Mouse (Mus musculus) left cerebral cortex, postnatal 25 days (tissue): ENCODE results near the gene Lekr1. TPM values are rescaled to one million over a fixed set of nuclear protein-coding genes. Genes with fewer than 3 reads are reported as not detected.

Experiments
- DNase-seq, 2 experiments: peaks; one replicate each; pipeline ENCODE4 v3.0.0; 2022; ENCODE audit warnings: low spot score in 2 of 2, mixed read lengths in 1 of 2
- intact Hi-C: fragments of 180-260 bp; cut with DNase I; formaldehyde crosslinking; loops from one replicate; pipeline ENCODE4 v1.15.1; 2025
- total RNA-seq, 2 experiments: library from RNA; stranded (reverse); gene quantifications; 2 replicates each; pipeline ENCODE4 v1.2.3; 2021

Lekr1 gene
- 1 to 10 TPM; 6.4 to 6.7 TPM for total RNA-seq

GRCm38 (mm10) chr3:65665977-65666766, at the start of gene Lekr1:
Gene Lekr1 (plus strand): TSS chr3:65666228.
- DNase-seq, result peak; percentile 91 to 94
- intact Hi-C loops, result loop anchor here (5.0 kb wide), 2 partner anchors 196 to 261 kb away; no protein-coding TSS in a partner anchor

DNA sequence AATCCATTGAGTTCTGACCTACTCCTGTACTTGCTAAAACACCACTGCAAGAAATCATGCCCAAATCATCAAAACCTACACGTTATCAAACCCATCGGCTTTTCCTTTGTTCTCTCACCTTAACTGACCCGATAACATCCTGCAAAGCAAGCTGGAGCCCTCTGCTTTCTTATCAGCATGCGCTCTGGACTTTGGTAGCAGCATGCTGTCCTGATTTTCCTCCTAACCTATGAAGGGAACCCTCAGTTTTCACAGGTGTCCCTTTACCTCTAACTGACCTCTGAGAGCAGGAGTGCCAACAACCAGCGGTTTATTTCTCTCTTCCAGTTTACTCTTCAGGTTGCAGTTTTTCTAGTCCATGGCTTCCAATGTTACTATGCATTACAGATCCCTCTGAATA, 48.5 kb upstream of the Lekr1 start:
- intact Hi-C loops, result no loop called here
- no peak for DNase-seq

DNA sequence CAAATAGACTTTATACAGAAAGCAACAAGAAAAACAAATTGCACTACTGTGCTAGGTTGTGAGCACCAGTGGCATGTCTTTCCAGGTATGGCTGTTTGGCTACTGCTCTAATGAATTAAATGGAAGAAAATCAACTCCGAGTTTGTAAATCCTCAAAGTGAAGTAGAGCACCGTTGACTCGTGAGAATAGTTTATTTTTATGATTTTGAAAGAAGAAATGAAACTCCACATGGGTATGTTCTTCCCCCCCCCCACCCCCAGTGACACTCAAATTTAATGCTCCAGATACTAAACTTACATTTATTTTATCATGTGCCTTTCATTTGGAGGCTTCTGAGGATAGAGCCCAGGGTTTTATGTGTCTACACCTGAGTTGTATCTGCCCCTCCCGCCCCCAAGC, 46.7 kb upstream of the Lekr1 start:
- intact Hi-C loops, result no loop called here
- no peak for DNase-seq

- peak in 1 of 2 experiments; percentile 32 for DNase-seq
- intact Hi-C loops, result no loop called here
These were observed 43.0 kb upstream of the Lekr1 start for GRCm38 (mm10) chr3:65623057-65623456.

DNA sequence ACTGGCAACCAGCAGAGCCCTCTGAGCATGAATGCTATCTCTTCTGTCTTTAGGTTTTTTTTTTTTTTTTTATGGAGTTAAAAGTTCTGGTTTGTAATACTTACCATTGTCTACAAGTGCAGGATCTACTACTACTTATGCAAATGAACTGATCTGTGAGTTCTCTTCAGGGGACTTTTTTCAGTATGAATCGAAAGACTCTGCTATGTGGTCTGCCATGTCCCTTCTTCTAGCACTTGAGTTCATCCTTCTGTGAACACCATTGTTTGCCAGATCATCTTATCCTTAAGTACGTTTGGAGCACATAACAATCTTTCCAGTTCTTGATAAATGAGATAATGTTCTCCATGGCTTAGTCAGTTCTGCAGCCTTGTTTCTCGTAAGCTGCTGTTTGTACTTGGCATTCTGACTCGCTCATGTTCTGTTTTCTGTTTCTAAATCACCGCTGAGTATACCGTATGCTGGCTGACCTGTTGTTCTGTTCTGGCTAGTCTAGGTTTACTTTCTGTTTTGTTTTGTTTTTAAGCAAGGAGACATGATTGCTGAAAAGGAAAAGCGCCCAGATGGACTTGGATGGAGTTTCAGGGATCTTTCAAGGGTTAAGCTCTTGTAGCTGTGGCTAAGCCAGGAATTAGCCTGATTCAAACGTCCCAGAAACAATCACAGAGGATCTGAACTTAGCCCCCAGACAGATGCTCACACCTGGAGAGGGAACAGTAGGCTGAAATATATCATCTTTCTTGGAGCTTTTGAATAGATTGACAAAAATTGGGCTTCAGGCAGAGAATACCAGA, 40.3 kb upstream of the Lekr1 start:
- no peak for DNase-seq

GRCm38 (mm10) chr3:65626290-65626914, 39.6 kb upstream of the Lekr1 start:
- DNase-seq, result no peak
- intact Hi-C loops, result no loop called here

More for the DNA sequence above, 40.3 kb upstream of the Lekr1 start:
- intact Hi-C loops, result no loop called here

DNA sequence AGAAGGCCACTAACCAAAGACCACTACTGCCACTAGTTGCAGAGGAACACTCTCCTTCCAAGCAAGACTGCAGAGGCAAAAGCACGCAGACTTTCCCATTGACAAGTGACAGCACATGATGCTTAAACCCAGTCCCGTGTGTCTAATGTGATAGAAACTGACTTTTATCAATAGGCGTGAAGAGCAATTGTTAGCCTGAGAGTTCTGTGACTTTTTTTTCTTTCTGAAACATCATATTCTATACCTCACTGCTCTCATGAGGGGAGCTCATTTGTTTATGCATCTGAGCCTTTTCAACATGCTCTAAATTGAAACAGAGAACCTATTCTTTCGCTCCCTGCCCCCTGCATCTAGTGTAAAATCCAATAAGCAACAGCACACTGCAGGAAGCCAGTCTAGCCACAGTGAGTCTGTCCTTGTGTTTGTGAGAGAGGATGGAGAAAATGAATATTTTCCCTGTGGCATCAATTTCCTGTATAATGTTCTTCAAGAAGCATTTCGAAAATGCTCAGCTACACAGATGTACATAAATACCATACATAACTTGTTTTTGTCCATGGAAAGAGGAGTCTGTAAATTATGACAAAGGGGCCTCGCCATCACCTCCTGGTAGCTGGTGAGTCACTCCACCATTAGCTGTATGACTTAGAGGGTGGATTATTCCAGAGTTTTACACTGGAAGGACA, 38.9 kb upstream of the Lekr1 start:
- no peak for DNase-seq
- intact Hi-C loops, result no loop called here

DNA sequence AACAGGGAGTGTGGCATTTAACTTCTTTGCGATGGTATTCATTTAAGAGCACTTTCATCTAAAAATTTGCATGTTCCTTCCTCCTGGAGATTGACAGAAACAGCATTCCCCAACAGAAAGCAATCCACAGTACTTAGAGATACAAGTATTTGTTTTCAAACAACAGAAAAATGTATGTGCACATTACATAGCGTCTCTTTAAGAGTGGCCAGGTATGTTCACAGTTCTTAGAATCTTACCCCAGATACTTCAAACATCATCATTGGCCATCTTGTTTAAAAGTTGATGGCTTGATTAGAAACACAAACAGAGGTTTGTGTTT, 38.4 kb upstream of the Lekr1 start:
- no peak for DNase-seq
- intact Hi-C loops, result no loop called here

DNA sequence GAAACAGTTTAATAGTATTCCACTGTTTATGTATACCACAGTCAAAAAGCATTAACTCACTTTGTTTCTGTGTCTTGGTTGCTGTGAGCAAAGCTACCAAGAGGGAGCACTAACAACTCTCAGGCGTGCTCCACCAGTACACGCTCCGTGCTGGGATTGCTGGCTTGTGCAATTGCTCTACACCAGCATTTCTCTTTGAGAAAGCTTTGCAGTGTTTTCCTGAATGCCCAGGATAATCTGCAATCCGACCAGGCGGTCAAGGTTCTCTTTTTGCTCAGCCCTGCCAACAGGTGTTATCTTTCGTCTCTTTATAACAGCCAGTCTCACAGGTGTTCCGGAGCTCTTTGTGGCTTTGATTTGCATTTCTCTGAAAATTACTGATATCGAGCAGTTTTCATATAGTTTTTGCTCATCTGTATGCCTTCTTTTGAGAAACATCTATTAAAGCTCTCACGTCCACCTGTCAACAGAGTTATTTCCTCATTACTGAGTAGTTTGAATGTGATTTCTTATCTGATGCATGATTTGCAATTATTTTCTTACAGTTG, 36.4 kb upstream of the Lekr1 start:
- intact Hi-C loops, result no loop called here
- no peak for DNase-seq

DNA sequence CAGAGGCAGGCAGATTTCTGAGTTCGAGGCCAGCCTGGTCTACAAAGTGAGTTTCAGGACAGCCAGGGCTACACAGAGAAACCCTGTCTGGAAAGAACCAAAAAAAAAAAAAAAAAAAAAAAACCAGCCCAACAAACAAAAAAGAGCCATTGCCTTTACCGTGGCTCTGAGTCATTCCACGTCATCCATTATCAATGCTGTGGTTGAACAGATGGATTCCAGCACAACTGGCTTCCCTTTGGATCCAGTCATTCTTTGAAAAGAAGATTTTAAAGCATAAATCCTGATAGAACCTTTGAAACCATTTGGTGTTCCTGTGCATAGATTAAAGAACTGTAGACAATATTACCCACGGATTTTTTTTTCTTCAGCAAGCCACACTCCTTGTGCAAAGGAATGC, 32.4 kb upstream of the Lekr1 start:
- DNase-seq, result no peak
- intact Hi-C loops, result no loop called here

DNA sequence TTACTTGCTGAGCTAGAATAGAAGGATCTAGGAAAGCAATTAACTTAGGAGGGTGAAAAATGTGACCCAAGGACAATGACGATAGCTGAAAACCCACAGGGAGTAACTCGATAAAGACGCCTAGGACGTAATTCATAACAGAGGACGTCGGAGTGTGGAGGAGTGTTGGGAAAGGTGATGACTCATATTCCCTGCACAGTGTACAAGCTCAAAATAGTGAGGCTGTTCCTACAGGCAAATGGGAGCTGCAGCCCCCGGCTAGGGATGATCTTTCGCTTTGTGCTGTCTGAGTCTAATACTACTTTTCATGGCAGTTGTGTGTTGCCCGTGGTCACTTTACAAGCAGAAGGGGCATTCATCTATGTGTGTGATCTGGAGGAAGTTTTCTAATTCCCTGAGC, 30.0 kb upstream of the Lekr1 start:
- peak; percentile 28 to 76 for DNase-seq
- intact Hi-C loops, result no loop called here

GRCm38 (mm10) chr3:65637313-65637712, 28.7 kb upstream of the Lekr1 start:
- intact Hi-C loops, result no loop called here
- no peak for DNase-seq

DNA sequence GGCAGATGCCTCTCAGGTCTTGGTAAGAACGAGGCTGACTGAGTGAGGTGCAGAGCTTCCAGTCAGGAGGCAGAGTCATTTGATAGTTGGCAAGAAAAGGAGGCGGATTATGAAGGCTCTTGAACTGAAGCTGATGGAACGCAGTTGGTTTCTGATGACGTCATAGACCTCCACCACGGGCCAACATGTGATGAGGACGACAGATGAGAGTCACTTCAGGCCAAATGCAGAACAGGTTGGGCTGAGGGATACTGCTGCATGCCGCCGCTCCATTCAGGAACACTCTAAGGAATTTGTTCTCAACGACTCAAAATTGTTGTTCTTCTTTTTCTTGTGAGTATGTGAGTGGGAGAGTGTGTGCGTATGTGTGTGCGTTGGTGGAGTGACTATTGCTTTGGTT, 27.1 kb upstream of the Lekr1 start:
- no peak for DNase-seq
- intact Hi-C loops, result no loop called here

DNA sequence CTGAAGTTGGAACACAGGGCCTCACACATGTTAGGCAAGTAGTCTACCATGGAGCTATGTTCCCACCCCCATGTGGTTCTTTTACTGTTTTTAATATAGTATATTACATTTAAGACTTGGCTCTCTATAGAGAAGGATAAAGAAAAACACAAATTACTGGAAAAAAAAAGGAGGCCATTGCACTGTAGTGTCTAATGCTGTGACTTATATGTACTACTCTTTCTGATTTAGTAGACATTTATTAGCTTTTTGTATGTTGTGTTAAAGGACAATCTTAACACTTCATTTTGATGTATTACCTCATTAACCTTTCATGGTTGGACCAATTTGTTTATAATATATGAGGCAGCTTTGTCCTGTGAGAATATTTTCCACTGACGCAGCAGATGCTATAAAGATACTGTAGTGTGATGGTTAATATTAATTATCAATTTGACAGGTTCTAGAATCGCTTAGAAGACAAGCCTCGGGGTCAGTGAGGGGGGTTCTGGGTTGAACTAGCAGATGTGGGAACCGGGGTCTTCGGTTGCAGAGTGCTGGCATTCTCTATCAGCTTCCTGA, 26.5 kb upstream of the Lekr1 start:
- no peak for DNase-seq
- intact Hi-C loops, result no loop called here

GRCm38 (mm10) chr3:65642959-65643358, 23.1 kb upstream of the Lekr1 start:
- intact Hi-C loops, result no loop called here
- no peak for DNase-seq

GRCm38 (mm10) chr3:65643654-65644053, 22.4 kb upstream of the Lekr1 start:
- DNase-seq, result no peak
- intact Hi-C loops, result no loop called here

DNA sequence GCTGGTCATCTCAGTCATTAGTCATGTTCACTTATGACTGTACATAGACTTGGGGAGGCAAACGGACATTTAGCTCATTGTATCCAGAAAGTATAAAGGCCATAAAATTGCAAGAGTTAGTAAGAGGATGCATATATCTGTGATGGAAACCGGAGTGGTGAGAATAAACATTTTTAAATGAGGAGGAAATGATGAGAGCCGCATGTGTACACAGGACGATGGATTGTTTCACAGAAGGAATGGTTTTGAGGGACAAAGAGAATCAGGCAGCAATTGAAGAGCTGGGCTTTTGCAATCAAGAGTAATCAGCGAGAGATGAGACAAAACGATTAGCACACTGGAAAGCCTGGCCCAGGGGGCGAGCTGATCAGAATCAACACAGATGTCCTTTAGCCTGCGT, 18.4 kb upstream of the Lekr1 start:
- intact Hi-C loops, result no loop called here
- DNase-seq, result no peak

DNA sequence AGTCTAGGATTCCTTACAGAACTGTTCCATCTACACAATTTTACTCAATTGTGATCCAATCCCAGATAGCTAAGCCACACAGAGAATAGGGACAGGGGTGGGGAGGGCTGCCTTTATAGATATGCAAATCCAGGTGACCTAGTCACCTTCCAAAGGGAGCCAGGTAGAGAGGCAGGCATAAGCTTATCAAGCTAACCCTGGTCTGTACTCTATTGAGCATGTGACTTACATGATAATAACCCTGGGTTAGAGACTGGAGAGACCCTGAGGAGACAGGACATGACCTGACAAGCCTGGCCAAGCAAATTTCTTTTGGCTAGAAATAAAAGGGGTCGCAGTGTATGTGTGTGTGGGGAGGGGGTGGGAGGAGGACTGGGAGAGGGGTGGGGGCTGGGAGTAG, 17.1 kb upstream of the Lekr1 start:
- intact Hi-C loops, result no loop called here
- no peak for DNase-seq

DNA sequence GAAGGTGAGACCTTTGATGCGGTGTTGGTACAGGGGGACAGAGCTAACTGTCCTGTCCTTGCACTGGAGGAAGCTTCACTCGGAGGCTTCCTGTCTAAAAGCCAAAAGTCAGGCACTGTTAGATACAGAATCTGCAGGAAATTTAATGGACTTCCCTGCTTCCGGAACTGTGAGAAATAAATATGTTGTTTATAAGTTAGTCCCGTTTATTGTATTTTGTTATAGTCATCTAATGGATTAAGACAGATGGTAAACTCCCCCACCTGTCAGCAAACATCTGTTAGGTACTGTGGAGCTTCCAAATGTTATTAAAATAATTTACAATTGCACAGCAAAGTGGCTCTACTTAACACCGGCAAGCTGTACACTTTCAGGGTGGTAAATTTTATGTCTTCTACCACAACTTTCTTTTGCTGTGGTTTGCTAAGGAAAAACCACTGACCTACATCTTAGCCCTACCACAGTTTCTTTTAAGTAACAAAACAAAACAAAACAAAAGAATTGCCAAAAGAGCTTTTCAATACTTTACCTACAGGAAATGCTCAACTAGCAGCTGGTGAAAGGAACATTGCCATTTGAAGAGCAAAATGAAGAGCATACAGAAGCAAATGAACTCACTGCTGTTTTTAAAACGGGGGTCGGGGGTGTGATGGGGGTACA, 15.7 kb upstream of the Lekr1 start:
- DNase-seq, result no peak
- intact Hi-C loops, result no loop called here
